Comparison of ENCODE assay signal across 19 mouse cellular contexts in genomic region chr10:77995639-77996038, GRCm38 (mm10). TPM values are rescaled to one million over a fixed set of nuclear protein-coding genes. Genes with fewer than 3 reads are reported as not detected.
"Had no signal": no experiment of that assay in that cellular context is flagged by ENCODE, and none has a peak within 500 bp of the region (broad histone marks: within the 10 kb centered on the region; RNA-seq: fewer than 3 reads in every experiment).

No protein-coding gene starts in this region.

- H3K9me3 ChIP-seq: megakaryocyte, embryonic 14.5 days; midbrain, embryonic 13.5 days; midbrain, embryonic 15.5 days; neural tube, embryonic 12.5 days; stomach, embryonic 15.5 days had no signal

- H3K9ac ChIP-seq: lung, embryonic 14.5 days; midbrain, embryonic 13.5 days; midbrain, embryonic 15.5 days; neural tube, embryonic 12.5 days; stomach, embryonic 15.5 days had no signal

- DNase-seq: lung, adult 18-20 months; lung, embryonic 14.5 days; lung, postnatal 10 days; right cerebral cortex, postnatal 14 days; thymus, adult 2 months; thymus, postnatal 25 days; thymus, postnatal 4 days had no signal

- H3K4me1 ChIP-seq: megakaryocyte, embryonic 14.5 days; midbrain, embryonic 13.5 days; midbrain, embryonic 15.5 days; neural tube, embryonic 12.5 days; stomach, embryonic 15.5 days had no signal

- H3K27me3 ChIP-seq: megakaryocyte, embryonic 14.5 days; midbrain, embryonic 13.5 days; midbrain, embryonic 15.5 days; neural tube, embryonic 12.5 days; stomach, embryonic 15.5 days had no signal

- H3K27ac ChIP-seq: midbrain, embryonic 13.5 days; midbrain, embryonic 15.5 days; neural tube, embryonic 12.5 days; stomach, embryonic 15.5 days; stomach, postnatal 0 days had no signal

- H3K4me3 ChIP-seq: megakaryocyte, embryonic 14.5 days; midbrain, embryonic 13.5 days; midbrain, embryonic 15.5 days; neural tube, embryonic 12.5 days; stomach, embryonic 15.5 days had no signal

RNA-seq across cellular contexts. Expression of gene Dnmt3l, which starts 46.1 kb away (rescaled TPM):
- total RNA-seq: midbrain, postnatal 0 days; monocyte, adult 5-6 weeks; neutrophil, adult 5-6 weeks had no signal
- polyA plus RNA-seq: midbrain, embryonic 11.5 days; midbrain, embryonic 13.5 days; midbrain, embryonic 15.5 days; midbrain, postnatal 0 days; neural tube, embryonic 12.5 days; neural tube, embryonic 14.5 days; spleen, adult 2 months had no signal

RNA-seq across cellular contexts. Expression of gene Aire, which starts 47.8 kb away (rescaled TPM):
- total RNA-seq: monocyte, adult 5-6 weeks had no signal
- polyA plus RNA-seq: midbrain, embryonic 11.5 days had no signal
